Mouse (Mus musculus): ENCODE measurements at regions not wholly inside any gene's neighbourhood (a gene's known extent, or its start where the extent isn't known, plus 50 kb on each side); places are given as distances from the start of the nearest gene placed in this dataset.
"Not testable (repeated sequence)": the region's sequence is repeated elsewhere in the genome, so short reads cannot be mapped to it uniquely, and the experiment has no call there.

DNA sequence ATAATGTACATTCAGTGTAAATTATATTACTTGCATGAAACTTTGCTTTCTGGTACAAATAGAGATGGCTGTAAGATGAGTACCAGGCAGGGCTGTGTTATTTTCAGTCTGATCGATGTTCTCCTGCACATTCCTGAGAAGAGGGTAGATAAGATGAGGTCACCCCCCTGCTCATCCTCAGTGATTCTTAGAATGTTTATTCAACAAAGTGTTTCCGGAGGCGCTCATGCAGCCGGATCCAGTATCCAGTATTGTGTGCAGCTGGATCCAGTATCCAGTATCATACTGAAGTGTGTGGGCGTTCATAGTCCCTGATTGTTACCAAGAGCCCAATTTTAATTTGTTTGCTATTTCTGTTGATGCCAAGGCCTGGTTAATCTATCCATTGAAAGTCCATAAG is 413.0 kb upstream of the Auts2 start:
- no peak for DNase-seq (ENCODE audit: low spot score)

DNA sequence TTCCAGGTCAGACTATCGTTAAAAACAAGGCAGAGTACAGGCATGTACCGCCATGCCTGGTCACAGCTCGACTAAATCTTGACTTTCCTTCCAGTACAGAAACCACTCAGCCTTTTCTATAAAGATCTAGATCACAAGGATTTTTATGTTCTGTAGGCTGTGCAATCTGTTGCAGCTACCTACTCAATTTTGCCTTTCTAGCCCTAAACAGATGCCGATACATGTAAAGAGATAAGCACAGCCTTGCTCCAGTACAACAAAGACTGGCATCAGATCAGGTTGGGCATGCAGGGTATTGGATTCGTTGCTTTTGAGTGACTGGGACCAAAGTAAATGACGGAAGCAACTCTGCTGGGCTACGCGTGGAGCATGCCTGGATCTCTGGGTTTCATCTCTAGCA is 411.9 kb upstream of the Auts2 start:
- no peak for DNase-seq (ENCODE audit: low spot score)

DNA sequence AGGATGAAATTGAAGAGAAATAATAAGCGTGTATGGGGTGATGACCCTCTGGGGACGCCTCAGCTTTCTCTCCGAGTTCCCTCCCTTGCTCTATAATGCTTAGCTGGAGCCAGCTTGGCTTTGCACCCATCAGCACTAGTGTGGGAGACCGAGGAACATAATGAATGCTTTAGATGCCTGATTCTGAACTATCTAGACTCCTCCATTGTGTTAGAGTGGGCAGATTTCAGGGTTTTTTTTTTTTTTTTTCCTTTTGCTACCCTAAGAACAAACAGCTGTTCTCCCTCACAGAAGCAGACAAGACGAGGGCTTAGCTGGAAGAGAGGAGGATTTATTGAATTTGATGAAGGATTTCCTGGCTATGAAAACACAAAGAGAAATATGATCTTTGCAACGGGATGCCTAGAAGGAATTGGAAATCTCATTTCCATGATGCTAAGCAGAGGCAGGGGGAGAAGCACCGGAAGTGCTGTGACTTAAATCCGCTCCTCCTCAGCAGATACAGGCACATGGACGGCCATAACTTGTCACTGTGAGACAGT is 390.4 kb upstream of the Auts2 start:
- DNase-seq (ENCODE audit: low spot score), result no peak

DNA sequence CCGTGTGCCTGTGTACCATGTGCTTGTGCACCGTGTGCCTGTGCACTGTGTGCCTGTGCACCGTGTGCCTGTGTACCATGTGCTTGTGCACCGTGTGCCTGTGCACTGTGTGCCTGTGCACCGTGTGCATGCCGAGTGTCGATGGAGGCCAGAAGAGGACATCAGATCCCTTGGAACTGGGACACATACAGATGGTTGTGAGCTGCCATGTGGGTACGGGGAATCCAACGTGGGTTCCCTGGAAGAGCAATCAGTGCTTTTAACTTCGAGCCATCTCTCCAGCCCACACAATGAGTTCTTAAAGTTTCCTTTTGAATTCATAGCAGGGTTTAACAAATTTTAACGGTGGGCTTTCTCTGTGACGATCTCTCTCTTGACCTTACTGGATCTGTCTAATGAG is 386.8 kb upstream of the Auts2 start:
- not testable (repeated sequence) for DNase-seq (ENCODE audit: low spot score)

DNA sequence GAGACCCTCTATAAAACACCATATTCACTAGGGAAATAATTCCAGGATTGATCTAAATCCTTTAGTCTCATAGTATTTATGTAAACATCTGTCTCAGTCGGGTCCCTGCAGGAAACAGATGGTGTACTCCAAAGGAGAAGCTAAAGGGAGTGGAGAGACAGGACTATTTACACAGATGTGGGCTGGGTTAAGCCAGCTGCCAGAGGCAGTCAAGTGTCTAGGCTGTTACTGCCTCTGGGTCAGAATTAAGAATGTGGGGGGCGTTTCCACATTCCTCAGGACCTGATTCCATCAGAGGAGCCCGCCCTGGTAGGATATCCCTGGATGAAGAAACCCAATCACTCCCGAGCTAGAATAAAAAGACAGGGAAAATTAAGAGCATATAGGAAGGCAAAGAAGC is 380.2 kb upstream of the Auts2 start:
- DNase-seq (ENCODE audit: low spot score), result no peak

DNA sequence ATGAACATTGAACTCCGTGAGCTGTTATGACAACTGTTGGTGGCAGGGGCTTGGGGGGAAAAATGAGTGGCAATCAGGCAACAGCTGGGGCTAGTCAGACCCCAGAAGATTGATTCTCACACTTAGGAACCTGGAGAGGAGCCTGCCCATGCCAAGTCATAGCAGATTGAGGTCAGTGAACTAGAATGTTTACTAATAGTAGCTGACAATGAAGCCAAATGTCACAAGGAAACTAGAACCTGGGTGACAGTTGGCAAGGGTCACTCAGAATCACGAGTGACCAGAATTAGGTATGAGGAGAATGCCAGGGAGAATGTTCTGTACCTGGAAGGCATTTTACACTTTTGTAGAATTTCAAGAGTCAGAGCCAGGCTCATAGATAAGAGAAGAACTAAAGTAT is 365.9 kb upstream of the Auts2 start:
- no peak for DNase-seq (ENCODE audit: low spot score)

DNA sequence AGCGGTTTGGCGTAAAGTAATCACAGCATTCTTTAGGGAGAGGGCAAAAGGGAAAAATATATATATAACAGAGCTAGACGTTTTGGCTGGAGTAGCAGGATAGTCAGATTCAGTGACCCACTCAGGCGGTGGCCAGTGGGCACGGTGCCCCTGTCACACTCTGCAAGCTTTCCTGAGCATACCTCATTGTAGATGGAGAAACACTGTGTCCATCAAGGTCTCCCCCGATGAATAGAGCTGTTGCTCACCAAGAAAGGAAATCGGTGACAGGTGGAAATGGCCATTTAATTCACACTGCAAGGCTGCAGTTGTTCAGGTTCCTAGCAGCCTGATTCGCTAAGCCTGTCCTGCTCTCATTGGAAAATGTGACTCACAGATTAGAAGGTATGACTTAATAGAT is 365.1 kb upstream of the Auts2 start:
- no peak for DNase-seq (ENCODE audit: low spot score)

DNA sequence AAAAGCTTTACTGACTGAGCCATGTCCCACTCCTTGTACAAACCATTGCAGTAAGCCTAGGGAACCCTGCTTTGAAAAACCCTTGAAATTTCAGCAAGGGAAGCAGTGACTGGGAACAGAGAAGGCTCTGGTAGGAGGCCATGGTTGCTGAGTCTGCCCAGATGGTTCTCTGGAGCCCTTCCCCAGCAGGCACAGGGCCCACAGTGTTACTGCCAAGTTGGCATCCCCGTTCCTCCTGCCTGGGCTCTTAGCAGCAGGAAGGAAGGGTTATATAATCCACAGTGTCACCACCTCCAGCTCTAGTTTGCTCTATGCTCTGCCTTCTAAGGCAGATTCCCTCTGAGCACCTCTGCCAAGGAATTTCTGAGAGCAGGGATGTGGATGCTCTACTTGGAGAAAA is 349.4 kb upstream of the Auts2 start:
- no peak for DNase-seq (ENCODE audit: low spot score)

DNA sequence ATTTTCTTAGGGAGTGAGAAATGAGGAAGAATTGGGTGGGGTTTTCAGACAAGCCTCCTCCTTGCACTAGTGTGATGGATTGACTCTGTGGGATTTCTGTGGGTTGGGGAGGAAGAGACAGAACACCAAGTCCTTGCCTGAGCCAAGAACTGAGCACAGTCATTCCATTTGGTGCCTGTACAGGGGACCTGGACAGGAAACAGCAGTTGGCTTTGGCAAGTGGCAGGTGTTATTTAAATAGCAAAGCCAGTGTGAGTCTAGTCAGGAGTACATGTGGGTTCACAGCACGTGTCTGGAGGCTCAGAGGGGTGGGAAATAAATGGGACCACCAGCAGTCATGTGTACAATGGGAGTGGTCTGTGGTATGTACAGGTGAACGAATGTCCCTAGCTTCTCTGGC is 341.0 kb upstream of the Auts2 start:
- no peak for DNase-seq (ENCODE audit: low spot score)

DNA sequence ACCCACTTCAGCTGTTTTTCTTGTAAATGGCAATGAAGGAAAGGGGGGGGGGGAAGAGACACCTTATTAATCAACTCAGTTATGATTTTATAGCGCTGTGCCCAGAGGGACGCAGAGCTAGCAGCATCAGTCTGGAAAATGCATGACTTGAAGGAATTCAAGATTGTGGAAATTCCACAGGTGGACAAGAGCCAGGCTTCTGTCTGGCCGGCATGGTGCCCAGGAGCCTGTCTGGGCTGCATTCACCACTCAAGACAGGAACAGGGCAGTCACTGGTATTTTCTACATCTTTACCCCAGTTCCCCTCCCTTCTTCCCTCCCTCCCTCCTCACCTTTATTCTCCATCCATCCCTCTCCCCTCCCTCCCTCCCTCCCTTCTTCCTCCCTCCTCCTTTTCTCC is 339.1 kb upstream of the Auts2 start:
- DNase-seq (ENCODE audit: low spot score), result no peak

DNA sequence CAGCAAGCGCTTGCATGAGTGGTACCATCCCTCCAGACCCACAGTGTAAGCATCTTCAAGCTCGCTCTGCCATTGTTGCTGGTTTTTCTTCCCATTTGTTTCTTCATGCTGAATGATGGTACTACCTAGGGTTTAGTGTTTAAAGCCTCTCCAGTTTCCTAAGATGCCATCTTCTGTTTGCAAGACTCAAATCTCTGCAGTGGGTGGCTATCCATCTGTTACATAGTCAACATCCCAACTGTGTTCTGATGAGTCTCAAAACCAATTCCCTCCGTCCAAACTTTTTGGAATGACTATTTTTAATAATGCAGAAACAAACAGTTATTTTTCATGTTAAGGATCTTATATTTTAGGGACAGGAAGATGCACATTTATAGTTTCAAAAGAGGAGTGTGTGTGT is 338.0 kb upstream of the Auts2 start:
- no peak for DNase-seq (ENCODE audit: low spot score)

DNA sequence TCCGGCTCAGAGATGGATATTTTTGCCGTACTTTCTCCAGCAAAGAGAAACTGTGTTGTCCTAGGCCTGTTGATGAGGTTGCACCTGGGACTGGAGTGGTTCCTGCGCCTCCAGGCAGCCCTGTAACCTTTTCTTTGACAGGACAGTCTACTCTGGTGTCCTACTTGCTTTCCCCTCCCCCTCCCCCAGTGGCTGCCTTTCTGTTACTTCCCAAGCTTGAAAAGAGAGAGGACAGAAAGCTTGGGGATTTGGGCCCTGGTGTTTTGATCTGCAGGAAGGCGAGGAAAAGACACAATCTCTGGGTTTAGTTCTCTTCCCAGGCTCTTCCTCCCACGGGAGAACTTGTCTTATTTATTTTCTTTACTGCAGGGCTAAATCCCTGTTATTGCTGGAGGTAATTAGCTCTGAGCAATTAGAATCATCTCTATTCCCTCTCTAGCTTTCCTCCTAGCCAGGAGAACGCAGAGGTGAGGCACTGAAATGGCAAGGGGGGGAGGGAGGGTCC is 333.2 kb upstream of the Auts2 start:
- DNase-seq (ENCODE audit: low spot score), result no peak

DNA sequence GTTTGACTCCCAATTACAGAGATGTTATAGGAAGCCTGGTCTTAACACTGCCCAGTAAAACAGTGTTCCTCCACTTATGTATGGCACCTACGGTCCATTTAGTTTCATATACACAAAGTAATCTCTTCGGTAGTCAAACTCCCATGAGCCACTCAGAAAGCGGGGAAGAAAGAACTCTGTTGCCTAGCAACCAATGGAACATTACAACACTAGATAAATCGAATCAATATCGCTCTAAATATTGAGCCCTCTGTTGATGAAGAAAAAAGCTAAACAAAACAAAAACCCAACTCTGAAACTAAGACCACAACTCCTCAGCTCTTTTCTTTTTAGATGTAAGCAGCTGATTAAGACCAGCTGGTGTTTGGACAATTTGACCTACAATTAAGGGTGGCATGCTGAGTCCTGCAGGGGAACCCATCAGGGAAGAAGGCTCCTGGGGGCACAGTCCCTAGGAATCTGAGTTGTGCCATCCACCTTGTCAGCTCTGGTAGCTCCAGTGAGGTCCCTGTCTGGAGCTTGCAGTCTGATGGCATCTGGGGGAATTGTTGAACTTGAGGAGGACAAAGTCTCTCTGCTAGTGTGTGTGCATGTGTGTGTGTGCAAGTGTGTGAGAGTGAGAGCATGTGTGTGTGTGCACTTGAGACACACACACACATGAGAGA is 315.8 kb upstream of the Auts2 start:
- no peak for DNase-seq (ENCODE audit: low spot score)

DNA sequence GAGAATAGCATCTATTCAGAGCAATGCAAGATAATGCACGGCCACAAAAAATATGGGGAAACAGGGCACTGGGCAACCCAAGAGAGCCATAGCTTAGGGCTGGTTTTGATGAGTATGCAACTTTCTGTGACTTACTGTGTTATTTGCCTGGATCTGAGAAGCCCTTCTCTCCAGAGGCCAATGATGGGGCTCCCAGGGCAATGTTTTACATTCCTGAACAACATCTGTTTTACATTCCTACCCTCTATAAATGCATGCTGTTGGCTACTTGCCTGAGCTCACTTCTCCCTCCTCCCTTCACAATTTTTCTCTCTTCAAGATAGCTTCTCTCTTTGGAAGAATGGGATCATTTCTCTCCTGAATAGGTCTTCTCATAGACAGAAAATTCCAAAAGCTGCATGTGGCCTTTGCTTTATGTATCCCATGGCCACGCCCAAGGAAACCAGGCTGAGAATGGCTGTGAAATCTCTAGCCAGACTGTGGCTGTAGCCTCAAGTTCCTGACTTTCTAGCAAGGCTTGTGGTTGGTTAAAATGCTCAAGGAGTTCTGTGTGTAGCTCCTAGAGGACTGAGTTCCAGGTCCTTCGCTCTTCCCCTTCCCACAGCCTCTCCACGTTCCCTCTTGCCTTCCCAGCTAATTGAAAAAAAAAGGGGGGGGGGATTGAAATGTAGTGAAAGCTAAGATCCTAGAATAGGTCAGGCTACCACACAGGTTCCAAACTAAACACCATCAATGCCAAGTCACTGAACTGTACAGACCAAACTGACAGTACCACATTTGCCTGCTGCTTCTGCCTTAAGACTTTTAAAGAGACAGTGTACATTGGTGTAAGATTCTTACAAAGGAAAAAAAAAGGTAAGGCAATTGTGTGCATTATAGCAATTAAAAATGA is 312.7 kb upstream of the Auts2 start:
- no peak for DNase-seq (ENCODE audit: low spot score)

DNA sequence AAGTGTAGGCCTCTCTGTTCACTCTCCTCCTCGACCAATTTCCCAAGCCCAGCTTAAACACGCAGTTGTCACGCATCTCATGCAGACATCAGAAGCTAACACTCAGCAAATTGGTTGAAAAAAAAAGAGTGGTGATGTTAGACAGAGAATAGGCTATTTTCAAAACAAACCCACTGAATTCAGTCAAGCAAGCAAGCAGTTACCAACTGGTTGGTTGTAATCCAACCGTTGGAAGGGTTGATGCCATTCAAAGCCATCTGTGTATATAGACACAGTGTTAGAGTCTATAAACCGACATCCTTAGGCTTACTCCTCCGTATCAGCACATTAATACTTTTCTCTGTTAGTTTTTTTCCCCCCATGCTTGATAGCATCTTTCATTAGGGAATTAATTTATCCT is 307.6 kb upstream of the Auts2 start:
- DNase-seq (ENCODE audit: low spot score), result no peak

DNA sequence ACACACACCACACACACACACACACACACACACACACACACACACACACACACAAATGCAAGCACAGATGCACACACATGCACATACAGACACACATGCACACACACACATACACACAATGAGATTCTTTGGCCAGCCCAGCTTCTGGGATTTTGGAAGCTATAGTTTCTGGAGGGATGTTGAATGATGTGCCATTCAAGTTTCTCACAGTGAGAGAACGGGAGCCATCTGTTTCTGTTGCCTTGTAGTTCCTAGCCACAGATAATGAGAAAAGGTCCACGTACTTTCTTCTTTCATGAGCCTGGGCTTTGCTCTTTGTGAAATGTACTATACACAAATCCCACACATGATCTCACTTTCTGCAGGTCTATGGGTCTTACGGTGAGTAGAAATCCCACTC is 304.9 kb upstream of the Auts2 start:
- DNase-seq (ENCODE audit: low spot score), result no peak

DNA sequence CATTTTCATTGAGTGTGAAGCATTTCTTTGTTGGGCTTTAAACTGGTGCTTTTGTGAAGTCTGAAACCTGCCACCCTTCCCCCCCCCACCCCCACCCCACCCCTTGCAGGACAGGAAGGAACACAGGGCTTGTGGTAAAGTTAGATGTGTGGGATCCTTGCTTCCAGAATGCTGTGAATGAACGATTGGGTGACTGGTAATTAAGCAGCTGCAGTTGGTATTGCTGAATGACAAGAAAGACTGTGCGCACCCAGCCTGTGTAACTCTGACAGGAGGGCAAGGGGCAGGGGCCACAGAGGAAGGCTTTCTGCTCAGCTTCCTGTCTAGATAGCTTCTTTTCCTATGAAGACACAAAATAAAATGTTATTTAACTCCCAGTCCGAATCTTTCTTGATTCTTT is 300.1 kb upstream of the Auts2 start:
- no peak for DNase-seq (ENCODE audit: low spot score)

DNA sequence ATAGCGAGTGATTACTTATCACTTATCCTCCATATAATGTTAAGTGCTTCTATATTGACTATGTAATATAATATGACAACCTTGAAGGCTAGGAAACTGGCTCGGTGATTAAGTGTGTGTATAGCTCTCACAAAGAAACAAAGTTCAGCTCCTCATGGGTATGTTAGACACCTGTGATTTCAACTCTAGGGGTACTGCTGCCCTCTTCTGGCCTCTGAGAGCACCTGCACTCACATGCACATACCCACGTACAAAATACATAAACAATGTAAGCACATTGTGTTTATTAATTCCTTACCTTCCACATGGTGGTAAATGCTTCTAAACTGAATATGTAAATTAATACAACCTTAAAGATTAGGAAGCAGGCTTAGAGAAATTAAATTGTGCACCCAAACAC is 298.6 kb upstream of the Auts2 start:
- DNase-seq (ENCODE audit: low spot score), result no peak

DNA sequence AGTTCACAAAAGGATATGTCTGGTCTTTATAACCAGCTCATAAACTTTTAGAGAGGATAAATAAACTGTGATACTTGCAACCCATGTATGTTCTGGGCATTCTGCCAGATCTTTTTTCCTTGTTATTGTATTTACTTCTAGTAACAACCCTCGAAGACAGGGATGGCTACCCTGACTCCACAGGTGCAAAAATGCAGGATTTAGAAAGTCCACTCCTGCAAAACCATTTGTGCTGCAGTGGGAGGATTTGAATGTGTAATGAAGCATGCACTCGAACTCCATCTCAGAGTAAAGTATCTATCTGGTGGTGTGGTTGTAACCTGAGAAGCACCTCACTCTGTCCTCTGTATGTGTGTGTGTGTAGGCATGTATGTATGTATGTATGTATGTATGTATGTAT is 294.3 kb upstream of the Auts2 start:
- DNase-seq (ENCODE audit: low spot score), result no peak

DNA sequence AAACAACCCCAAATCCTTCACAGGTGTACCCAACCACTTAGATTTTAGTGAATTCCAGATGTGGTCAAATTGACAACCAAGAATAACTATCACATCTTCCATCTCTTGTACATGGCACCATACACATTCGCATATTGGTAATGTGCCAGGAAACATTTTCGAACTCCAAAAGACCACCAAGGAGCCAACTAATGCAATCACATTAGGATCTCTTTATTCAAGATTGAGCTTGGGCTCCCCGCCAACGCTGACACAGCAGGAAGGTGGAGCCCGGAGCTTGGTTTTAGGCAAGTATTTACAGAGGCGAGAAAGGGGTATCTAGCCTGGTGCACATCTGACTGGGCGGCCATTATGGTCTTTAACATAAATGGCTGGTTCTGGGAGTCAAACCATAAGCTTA is 285.8 kb upstream of the Auts2 start:
- DNase-seq (ENCODE audit: low spot score), result no peak

DNA sequence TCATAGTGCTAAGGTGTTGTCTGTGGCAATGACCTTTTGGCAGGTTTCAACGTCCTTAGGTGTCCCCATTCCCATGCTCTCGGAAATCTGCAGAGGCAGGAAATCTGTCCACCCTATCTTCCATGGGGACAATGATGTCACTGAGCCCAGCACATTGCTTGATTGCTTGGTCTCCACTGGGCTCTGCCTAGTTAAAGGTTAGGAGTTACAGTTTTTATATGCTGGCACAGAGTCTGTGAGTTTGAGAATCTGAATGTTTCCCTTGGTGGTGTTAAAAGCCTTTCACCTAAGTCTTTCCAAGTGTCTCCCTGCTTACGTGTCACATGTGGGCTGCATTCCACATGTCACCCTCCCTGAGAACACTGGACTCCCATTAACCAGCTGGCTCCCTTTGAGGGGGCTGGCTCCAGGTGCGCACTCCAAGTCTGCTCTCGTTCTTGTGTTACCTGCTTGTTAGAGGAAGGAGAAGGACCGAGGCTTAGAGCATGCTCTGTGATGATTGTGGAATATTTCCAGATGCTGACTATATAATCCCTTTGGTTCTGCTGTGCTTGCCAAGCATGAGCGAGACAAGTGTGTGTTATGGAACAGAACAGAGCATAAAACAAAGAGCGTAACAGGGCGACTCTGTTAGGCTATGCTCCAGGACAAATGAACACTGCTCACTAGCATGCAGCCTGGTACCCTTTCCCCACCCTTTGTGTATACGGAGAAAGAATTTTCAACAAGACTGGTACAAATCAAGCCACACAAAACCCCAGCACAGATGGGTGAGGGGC is 284.6 kb upstream of the Auts2 start:
- no peak for DNase-seq (ENCODE audit: low spot score)

DNA sequence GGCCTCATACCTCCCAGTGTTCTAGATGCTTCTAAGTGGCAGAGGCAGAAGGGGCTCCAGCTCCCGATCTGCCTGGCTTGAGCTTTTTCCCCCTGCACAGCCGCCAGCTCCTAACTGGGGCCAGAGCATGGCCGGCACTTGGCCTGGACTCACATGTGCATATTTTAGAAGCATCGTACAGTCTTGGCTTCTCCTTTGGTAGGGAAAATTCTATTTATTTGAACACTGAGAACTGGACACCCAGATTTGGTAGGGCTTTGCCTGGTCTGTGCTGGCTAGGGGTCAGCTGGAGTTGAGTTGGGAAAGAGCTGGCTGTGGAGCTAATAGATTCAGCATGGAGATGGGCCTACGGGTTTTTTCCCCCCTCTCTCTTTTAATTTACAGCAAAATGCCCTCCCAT is 282.9 kb upstream of the Auts2 start:
- no peak for DNase-seq (ENCODE audit: low spot score)

DNA sequence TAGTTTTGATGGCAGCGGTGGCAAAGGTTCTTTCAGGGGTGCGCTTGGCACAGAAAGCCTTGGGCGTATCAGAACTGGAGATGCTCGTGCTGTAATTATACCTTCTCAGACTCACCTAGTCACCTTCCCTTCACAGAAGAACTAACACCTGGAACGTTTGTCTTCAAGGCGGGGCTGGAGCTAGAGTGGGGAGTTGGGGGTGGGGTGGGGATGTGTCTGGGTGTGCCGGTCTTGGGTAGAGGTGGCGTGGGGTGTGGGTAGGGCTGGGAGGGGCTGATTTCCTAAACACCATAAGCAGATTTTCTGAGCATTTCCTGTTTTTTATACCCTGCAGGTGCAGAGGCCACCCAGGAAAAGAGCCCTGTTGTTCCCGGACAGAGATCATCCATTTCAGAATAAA is 274.5 kb upstream of the Auts2 start:
- DNase-seq (ENCODE audit: low spot score), result no peak
